Mouse (Mus musculus) midbrain, embryonic 10.5 days (tissue): ENCODE results near the gene Doxl2. TPM values are rescaled to one million over a fixed set of nuclear protein-coding genes. Genes with fewer than 3 reads are reported as not detected.
A peak's percentile ranks its signal among the peaks of the same experiment; 100 is the strongest.

Source experiments
- DNase-seq: peaks from one replicate; pipeline ENCODE4 v3.0.0-alpha.2; 2017; ENCODE audit warnings: low spot score
- H3K27ac ChIP-seq: fragments of 300-500 bp; sonication (generic); replicated peaks from 2 replicates; pipeline ENCODE4 v1.5.1; 2016; ENCODE audit warnings: mild to moderate bottlenecking
- H3K27me3 ChIP-seq: fragments of 300-500 bp; sonication (generic); 2 replicates; pipeline ENCODE4 v1.6.1; 2016; ENCODE audit warnings: low read depth, mild to moderate bottlenecking; ENCODE audit not compliant: poor library complexity, severe bottlenecking
- H3K36me3 ChIP-seq: fragments of 300-500 bp; sonication (generic); 2 replicates; pipeline ENCODE4 v1.6.1; 2016; ENCODE audit warnings: mild to moderate bottlenecking, moderate library complexity
- H3K4me1 ChIP-seq: fragments of 300-500 bp; sonication (generic); 2 replicates; pipeline ENCODE4 v1.6.1; 2016
- H3K4me3 ChIP-seq: fragments of 300-500 bp; sonication (generic); 2 replicates; pipeline ENCODE4 v1.5.1; 2016; ENCODE audit warnings: mild to moderate bottlenecking, moderate library complexity
- H3K9me3 ChIP-seq: fragments of 300-500 bp; sonication (generic); replicated peaks from 2 replicates; pipeline ENCODE4 v1.6.1; 2016; ENCODE audit warnings: mild to moderate bottlenecking
- WGBS: fragments of 180-500 bp; shearing (Covaris S2); methylation state at CpG from one replicate; pipeline ENCODE4 v1.1.7; 2016; 5-methylcytosine and 5-hydroxymethylcytosine counted together
- polyA plus RNA-seq: library from polyadenylated mRNA; unstranded; fragments of >200 nt; fragmentation: Nextera tagmentation; extraction: Ambion mirVana; gene quantifications from 2 replicates; pipeline ENCODE4 v1.2.1, GENCODE M21; 2016

The Doxl2 gene
- polyA plus RNA-seq, 1 experiment from 2014 or later, result not detected

GRCm38 (mm10) chr6:48982305-48982704 lies 7.5 kb downstream of the Doxl2 start:
- Histone ChIP-seq H3K4me1 (no peaks in the 10 kb centered on the region), H3K36me3 (no peaks in the 10 kb centered on the region), H3K27ac (no peak overlapping the region), H3K9me3 (no peaks in the 10 kb centered on the region), H3K4me3 (no peak overlapping the region), H3K27me3 (no peaks in the 10 kb centered on the region)
- no peak for DNase-seq
- WGBS, result 72% methylated on average over 3 of the region's 3 CpGs

- no peaks in the 10 kb centered on the region for H3K27me3 ChIP-seq
- no peaks in the 10 kb centered on the region for H3K9me3 ChIP-seq
- H3K4me1 ChIP-seq, result no peaks in the 10 kb centered on the region
- H3K36me3 ChIP-seq, result no peaks in the 10 kb centered on the region
- no peak for DNase-seq
- H3K4me3 ChIP-seq, result no peak within 1 kb of the TSS
- 65% methylated on average over 7 of the region's 7 CpGs for WGBS
- H3K27ac ChIP-seq, result no peak within 1 kb of the TSS
These were observed 11.8 kb downstream of the Doxl2 start, which contains the start of gene Svs1 for GRCm38 (mm10) chr6:48986444-48986990. Svs1 (plus strand) TSS chr6:48986861.

- 95% methylated on average over 5 of the region's 5 CpGs for WGBS
- no peak overlapping the region for H3K27ac ChIP-seq
- no peak for DNase-seq
- no peaks in the 10 kb centered on the region for H3K36me3 ChIP-seq
- H3K4me3 ChIP-seq, result no peak overlapping the region
- no peaks in the 10 kb centered on the region for H3K27me3 ChIP-seq
- H3K4me1 ChIP-seq, result no peaks in the 10 kb centered on the region
- no peaks in the 10 kb centered on the region for H3K9me3 ChIP-seq
These were observed 15.2 kb downstream of the Doxl2 start for GRCm38 (mm10) chr6:48989971-48990370.

- no peak overlapping the region for H3K27ac ChIP-seq
- no peak for DNase-seq
- H3K9me3 ChIP-seq, result no peaks in the 10 kb centered on the region
- H3K36me3 ChIP-seq, result no peaks in the 10 kb centered on the region
- H3K4me1 ChIP-seq, result no peaks in the 10 kb centered on the region
- no peak overlapping the region for H3K4me3 ChIP-seq
- WGBS, result 78% methylated on average over 4 of the region's 4 CpGs
- no peaks in the 10 kb centered on the region for H3K27me3 ChIP-seq
These were observed 17.2 kb downstream of the Doxl2 start for GRCm38 (mm10) chr6:48991991-48992390.

- Histone ChIP-seq H3K9me3 (no peaks in the 10 kb centered on the region), H3K4me3 (no peak overlapping the region), H3K27ac (no peak overlapping the region), H3K4me1 (no peaks in the 10 kb centered on the region), H3K36me3 (no peaks in the 10 kb centered on the region), H3K27me3 (no peaks in the 10 kb centered on the region)
- WGBS, result 73% methylated on average over 6 of the region's 6 CpGs
- DNase-seq, result no peak
These were observed 23.4 kb downstream of the Doxl2 start for GRCm38 (mm10) chr6:48998186-48998585.

GRCm38 (mm10) chr6:48998796-48999195 lies 24.0 kb downstream of the Doxl2 start:
- H3K4me1 ChIP-seq, result no peaks in the 10 kb centered on the region
- 87% methylated on average over 4 of the region's 4 CpGs for WGBS
- no peak for DNase-seq

GRCm38 (mm10) chr6:49003381-49003780 lies 28.6 kb downstream of the Doxl2 start:
- DNase-seq, result no peak
- Histone ChIP-seq H3K4me1 (peaks cover 4% of the 10 kb centered on the region), H3K27ac (no peak overlapping the region), H3K36me3 (no peaks in the 10 kb centered on the region), H3K27me3 (no peaks in the 10 kb centered on the region), H3K9me3 (no peaks in the 10 kb centered on the region), H3K4me3 (no peak overlapping the region)
- WGBS, result 50% methylated on average over 4 of the region's 4 CpGs

More at GRCm38 (mm10) chr6:48998796-48999195, 24.0 kb downstream of the Doxl2 start:
- Histone ChIP-seq H3K27me3 (no peaks in the 10 kb centered on the region), H3K9me3 (no peaks in the 10 kb centered on the region), H3K27ac (no peak overlapping the region), H3K4me3 (no peak overlapping the region), H3K36me3 (no peaks in the 10 kb centered on the region)

GRCm38 (mm10) chr6:49007981-49008380 lies 33.2 kb downstream of the Doxl2 start:
- no peaks in the 10 kb centered on the region for H3K27me3 ChIP-seq
- DNase-seq, result peak; percentile 74
- H3K4me3 ChIP-seq, result peak overlapping the region; percentile 41; the same call in 1 of the 2 replicates
- H3K9me3 ChIP-seq, result 0 out of 2 replicates have a peak, but pooled peaks cover 5% of the 10 kb centered on the region
- H3K36me3 ChIP-seq, result no peaks in the 10 kb centered on the region
- WGBS, result 2% methylated on average over 9 of the region's 9 CpGs
- H3K27ac ChIP-seq, result no peak overlapping the region
- peaks cover 9% of the 10 kb centered on the region for H3K4me1 ChIP-seq

GRCm38 (mm10) chr6:49008420-49009160 lies 33.8 kb downstream of the Doxl2 start:
- H3K36me3 ChIP-seq, result no peaks in the 10 kb centered on the region
- peak overlapping the region; percentile 41; the same call in 1 of the 2 replicates for H3K4me3 ChIP-seq
- no peaks in the 10 kb centered on the region for H3K27me3 ChIP-seq
- 32% methylated on average over 13 of the region's 13 CpGs for WGBS
- no peak overlapping the region for H3K27ac ChIP-seq
- 0 out of 2 replicates have a peak, but pooled peaks cover 5% of the 10 kb centered on the region for H3K9me3 ChIP-seq
- peaks cover 9% of the 10 kb centered on the region for H3K4me1 ChIP-seq
- DNase-seq, result no peak

GRCm38 (mm10) chr6:49009161-49009555 lies 34.4 kb downstream of the Doxl2 start:
- Histone ChIP-seq H3K4me1 (peaks cover 9% of the 10 kb centered on the region), H3K27ac (no peak overlapping the region), H3K4me3 (no peak overlapping the region), H3K27me3 (no peaks in the 10 kb centered on the region), H3K9me3 (0 out of 2 replicates have a peak, but pooled peaks cover 5% of the 10 kb centered on the region), H3K36me3 (no peaks in the 10 kb centered on the region)
- DNase-seq, result no peak
- WGBS, result 40% methylated on average over 7 of the region's 7 CpGs

GRCm38 (mm10) chr6:49009665-49010064 lies 34.9 kb downstream of the Doxl2 start:
- Histone ChIP-seq H3K9me3 (0 out of 2 replicates have a peak, but pooled peaks cover 5% of the 10 kb centered on the region), H3K4me3 (no peak overlapping the region), H3K27me3 (no peaks in the 10 kb centered on the region), H3K4me1 (peaks cover 9% of the 10 kb centered on the region), H3K27ac (no peak overlapping the region), H3K36me3 (no peaks in the 10 kb centered on the region)
- WGBS, result 75% methylated on average over 1 of the region's 1 CpGs
- no peak for DNase-seq

GRCm38 (mm10) chr6:49011191-49011590 lies 36.4 kb downstream of the Doxl2 start:
- DNase-seq, result no peak
- Histone ChIP-seq H3K36me3 (no peaks in the 10 kb centered on the region), H3K27ac (no peak overlapping the region), H3K9me3 (0 out of 2 replicates have a peak, but pooled peaks cover 5% of the 10 kb centered on the region), H3K27me3 (no peaks in the 10 kb centered on the region), H3K4me3 (no peak overlapping the region), H3K4me1 (peaks cover 9% of the 10 kb centered on the region)
- 89% methylated on average over 5 of the region's 5 CpGs for WGBS

GRCm38 (mm10) chr6:49013023-49013422 lies 38.3 kb downstream of the Doxl2 start:
- Histone ChIP-seq H3K4me3 (no peak overlapping the region), H3K4me1 (peaks cover 9% of the 10 kb centered on the region), H3K36me3 (no peaks in the 10 kb centered on the region), H3K27me3 (no peaks in the 10 kb centered on the region), H3K9me3 (0 out of 2 replicates have a peak, but pooled peaks cover 5% of the 10 kb centered on the region), H3K27ac (no peak overlapping the region)
- WGBS, result 81% methylated on average over 4 of the region's 4 CpGs
- no peak for DNase-seq
